Mouse (Mus musculus) stomach, postnatal 0 days (tissue): Measurements from ENCODE around the gene Draxin. TPM values are rescaled to one million over a fixed set of nuclear protein-coding genes. Genes with fewer than 3 reads are reported as not detected.

ENCODE experiments used
- ATAC-seq: fragments of 200-750 bp; cut with Nextera tagmentation; 2 replicates; pipeline ENCODE4 v1.8.0; 2017; ENCODE audit not compliant: low FRiP score, low TSS enrichment
- DNase-seq: peaks from one replicate; pipeline ENCODE4 v3.0.0-alpha.2; 2016; ENCODE audit warnings: low spot score
- H3K27ac ChIP-seq: fragments of 300-500 bp; sonication (generic); replicated peaks from 2 replicates; pipeline ENCODE4 v1.5.1; 2014; ENCODE audit warnings: mild to moderate bottlenecking, control low read depth
- H3K27me3 ChIP-seq: fragments of 300-500 bp; sonication (generic); 2 replicates; pipeline ENCODE4 v1.6.1; 2014; ENCODE audit warnings: low read length; ENCODE audit not compliant: control insufficient read depth, insufficient read depth
- H3K36me3 ChIP-seq: fragments of 300-500 bp; sonication (generic); 2 replicates; pipeline ENCODE4 v1.6.1; 2014; ENCODE audit warnings: low read length, mixed read lengths; ENCODE audit not compliant: control insufficient read depth, insufficient read depth
- H3K4me1 ChIP-seq: fragments of 300-500 bp; sonication (generic); replicated peaks from 2 replicates; pipeline ENCODE4 v1.6.1; 2014; ENCODE audit warnings: antibody characterized with exemption; ENCODE audit not compliant: control insufficient read depth, insufficient read depth
- H3K4me2 ChIP-seq: fragments of 300-500 bp; sonication (generic); replicated peaks from 2 replicates; pipeline ENCODE4 v1.6.1; 2014; ENCODE audit warnings: low read depth, mild to moderate bottlenecking, control low read depth, moderate library complexity
- H3K4me3 ChIP-seq: fragments of 300-500 bp; sonication (generic); 2 replicates; pipeline ENCODE4 v1.5.1; 2014; ENCODE audit warnings: low read depth, low read length, control low read depth
- H3K9ac ChIP-seq: fragments of 300-500 bp; sonication (generic); 2 replicates; pipeline ENCODE4 v1.6.1; 2014; ENCODE audit warnings: mild to moderate bottlenecking, low read length, control low read depth, mixed read lengths
- H3K9me3 ChIP-seq: fragments of 300-500 bp; sonication (generic); 2 replicates; pipeline ENCODE4 v1.6.1; 2016; ENCODE audit warnings: low read length; ENCODE audit not compliant: control insufficient read depth
- CTCF ChIP-seq: IDR thresholded peaks from 2 replicates; pipeline ENCODE4 v1.5.1; 2016; ENCODE audit warnings: antibody characterized with exemption, low read depth, mild to moderate bottlenecking, moderate library complexity
- EP300 ChIP-seq: optimal IDR thresholded peaks from 2 replicates; pipeline ENCODE3; 2016; ENCODE audit warnings: antibody characterized with exemption
- WGBS: fragments of 180-500 bp; shearing (Covaris S2); extraction: QIAGEN DNeasy Blood & Tissue Kit; methylation state at CpG from one replicate; pipeline ENCODE4 v1.1.7; 2014; 5-methylcytosine and 5-hydroxymethylcytosine counted together
- polyA plus RNA-seq: library from polyadenylated mRNA; unstranded; fragments of >200 nt; fragmentation: Nextera tagmentation; extraction: Ambion mirVana; gene quantifications from 2 replicates; pipeline ENCODE4 v1.2.1, GENCODE M21; 2015

The Draxin gene
- polyA plus RNA-seq, 1 experiment from 2014 or later = not detected

DNA sequence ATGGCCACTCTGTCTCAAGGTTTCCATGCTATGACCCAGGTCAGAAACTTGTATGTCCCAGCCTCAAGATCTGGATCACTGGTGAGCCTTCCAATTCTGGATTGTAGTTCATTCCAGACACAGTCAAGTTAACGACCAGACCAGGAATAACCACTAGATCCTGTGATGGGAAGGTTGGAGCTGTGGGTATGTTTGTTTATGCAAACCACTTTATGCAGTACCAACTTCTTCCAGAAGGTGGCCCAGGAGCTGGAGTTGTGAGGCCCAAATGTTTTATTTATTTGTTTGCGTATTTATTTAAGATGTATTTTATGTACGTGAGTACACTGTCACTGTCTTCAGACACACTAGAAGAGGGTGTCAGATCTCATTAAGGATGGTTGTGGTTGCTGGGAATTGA lies 24.5 kb upstream of the Draxin start:
- H3K4me1 ChIP-seq = no peaks in the 10 kb centered on the region
- H3K4me2 ChIP-seq = no peak overlapping the region
- no peaks in the 10 kb centered on the region for H3K36me3 ChIP-seq
- no peaks in the 10 kb centered on the region for H3K27me3 ChIP-seq
- no peaks in the 10 kb centered on the region for H3K9me3 ChIP-seq
- TF ChIP-seq CTCF (peak; percentile 70), EP300 (no peak)
- no peak overlapping the region for H3K4me3 ChIP-seq
- WGBS = 47% methylated on average over 3 of the region's 3 CpGs
- no peak overlapping the region for H3K27ac ChIP-seq
- no peak overlapping the region for H3K9ac ChIP-seq
- DNase-seq (no peak), ATAC-seq (no peak)

DNA sequence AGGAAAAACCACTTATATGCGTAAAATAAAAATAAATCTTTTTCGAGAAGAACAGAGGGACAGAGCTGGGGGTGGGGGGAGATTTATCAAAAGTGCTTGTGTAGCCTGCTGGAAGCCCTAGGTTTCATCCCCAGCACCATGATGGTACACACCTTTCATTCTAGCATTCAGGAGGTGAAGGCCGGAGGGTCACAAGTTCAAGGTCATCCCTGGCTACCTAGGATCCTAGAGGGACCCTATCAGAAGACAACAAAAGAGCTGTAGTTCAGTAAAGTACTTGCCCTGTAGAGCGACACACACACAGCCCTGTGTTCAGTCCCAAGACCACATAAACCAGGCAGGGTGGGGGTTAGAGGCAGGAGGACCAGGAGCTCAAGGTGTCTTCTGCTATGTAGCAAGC lies 23.5 kb upstream of the Draxin start:
- TF ChIP-seq CTCF = no peak
- no peak for TF ChIP-seq EP300
- Histone ChIP-seq H3K4me1 (no peaks in the 10 kb centered on the region), H3K9me3 (no peaks in the 10 kb centered on the region), H3K9ac (no peak overlapping the region), H3K4me3 (no peak overlapping the region), H3K36me3 (no peaks in the 10 kb centered on the region), H3K4me2 (no peak overlapping the region), H3K27me3 (no peaks in the 10 kb centered on the region), H3K27ac (no peak overlapping the region)
- WGBS = 87% methylated on average over 4 of the region's 4 CpGs
- ATAC-seq = no peak
- no peak for DNase-seq

DNA sequence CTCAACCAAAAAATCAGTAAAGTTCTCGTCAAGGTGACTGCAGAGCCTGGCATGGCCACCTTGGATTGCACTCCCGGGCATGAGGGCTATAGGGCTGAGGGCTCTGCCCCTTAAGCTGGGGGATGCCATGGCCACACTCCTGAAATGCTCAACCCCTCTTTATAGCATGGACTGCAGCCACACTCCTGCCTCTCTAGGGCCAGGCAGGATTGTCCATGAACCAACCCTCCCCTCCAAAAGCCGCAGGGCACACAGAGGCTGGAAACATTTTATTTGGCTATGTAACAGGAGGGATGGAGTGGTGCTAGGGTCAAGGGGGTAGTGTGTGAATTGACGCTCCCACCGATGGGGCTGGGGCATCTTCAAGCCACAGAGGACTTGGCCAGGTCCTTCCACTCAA lies 22.0 kb upstream of the Draxin start:
- H3K9me3 ChIP-seq = no peaks in the 10 kb centered on the region
- H3K9ac ChIP-seq = no peak overlapping the region
- no peaks in the 10 kb centered on the region for H3K27me3 ChIP-seq
- H3K36me3 ChIP-seq = no peaks in the 10 kb centered on the region
- H3K4me3 ChIP-seq = no peak overlapping the region
- ATAC-seq (no peak), DNase-seq (no peak)
- H3K4me2 ChIP-seq = no peak overlapping the region
- TF ChIP-seq CTCF (no peak), EP300 (no peak)
- no peaks in the 10 kb centered on the region for H3K4me1 ChIP-seq
- 87% methylated on average over 5 of the region's 5 CpGs for WGBS
- no peak overlapping the region for H3K27ac ChIP-seq

DNA sequence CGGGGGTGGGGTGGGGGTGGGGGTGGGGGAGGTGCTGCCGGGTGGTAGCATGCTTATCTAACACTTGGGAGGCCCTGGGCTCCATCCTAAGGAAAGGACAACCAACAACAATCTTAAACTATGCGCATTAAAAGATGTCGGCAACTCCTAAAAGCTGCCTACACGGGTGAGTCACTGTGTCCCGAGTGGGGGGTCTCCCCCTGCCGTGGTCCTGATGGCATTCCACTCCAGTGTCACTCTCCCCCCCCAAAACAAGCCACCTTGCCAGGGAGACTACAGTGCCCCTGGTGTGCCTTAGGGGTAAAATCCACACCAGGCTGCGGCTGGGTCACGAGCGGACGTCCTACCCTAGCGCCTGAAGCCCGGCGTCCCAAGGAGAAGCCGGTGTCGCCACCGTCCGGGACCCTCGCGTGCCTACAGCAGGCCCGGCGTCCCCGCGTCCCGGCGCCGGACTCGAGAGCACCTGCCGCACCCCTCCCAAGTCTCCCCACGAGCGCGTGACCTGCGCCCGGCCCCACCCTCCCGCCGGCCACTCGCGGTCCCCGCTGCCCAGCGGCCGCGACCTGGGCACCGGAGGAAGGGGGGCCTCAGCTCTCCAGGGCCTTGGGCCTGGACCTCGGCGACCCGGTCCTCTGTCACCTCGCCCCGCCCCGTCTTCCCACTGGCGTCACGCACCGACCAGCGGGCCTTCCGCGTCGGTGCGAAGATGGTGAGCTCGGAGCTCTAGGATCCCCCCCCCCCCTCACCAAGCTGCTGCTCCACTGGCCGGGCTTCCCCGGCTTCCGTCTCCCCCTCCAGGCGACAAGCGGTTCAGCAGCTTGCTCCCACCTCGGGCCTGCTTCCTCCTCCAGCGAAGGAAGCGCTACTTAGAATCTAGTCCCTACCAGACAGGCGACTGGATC lies 21.0 kb upstream of the Draxin start, which contains the start of gene Fbxo6:
Gene Fbxo6 (minus strand): TSS at position 874 of the 902 bp plus-strand sequence.
- H3K36me3 ChIP-seq = peaks cover 5% of the 10 kb centered on the region; the same call in 1 of the 2 replicates
- H3K9me3 ChIP-seq = no peaks in the 10 kb centered on the region
- WGBS = under 1% methylated on average over 36 of the region's 67 CpGs
- peak within 1 kb of the TSS; percentile 91 for H3K27ac ChIP-seq
- peak within 1 kb of the TSS; percentile 72 for H3K9ac ChIP-seq
- peak; percentile 92 for ATAC-seq
- H3K4me1 ChIP-seq = no peaks in the 10 kb centered on the region
- peak within 1 kb of the TSS; percentile 71 for H3K4me3 ChIP-seq
- peak; percentile 93 for DNase-seq
- no peak for TF ChIP-seq EP300
- TF ChIP-seq CTCF = peak; percentile 86
- H3K4me2 ChIP-seq = peak within 1 kb of the TSS; percentile 94
- H3K27me3 ChIP-seq = no peaks in the 10 kb centered on the region

DNA sequence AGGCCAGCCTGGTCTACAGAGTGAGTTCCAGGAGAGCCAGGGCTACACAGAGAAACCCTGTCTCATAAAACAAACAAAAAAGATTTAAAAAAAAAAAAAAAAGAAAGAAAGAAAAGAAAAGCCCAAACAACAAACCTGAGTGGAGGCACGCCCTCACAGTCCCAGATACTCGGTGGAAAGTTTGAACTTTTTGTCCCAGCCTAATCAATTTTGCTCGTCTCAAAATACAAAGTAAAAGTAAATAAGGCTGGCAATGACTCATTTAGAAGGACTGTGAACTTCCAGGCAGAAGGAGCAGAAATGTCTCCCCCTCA lies 20.4 kb upstream of the Draxin start:
- no peaks in the 10 kb centered on the region for H3K4me1 ChIP-seq
- WGBS = 20% methylated on average over 3 of the region's 3 CpGs
- TF ChIP-seq EP300 (no peak), CTCF (no peak)
- peak overlapping the region; percentile 72 for H3K9ac ChIP-seq
- ATAC-seq (no peak; the same call in 1 of the 2 replicates), DNase-seq (no peak)
- H3K9me3 ChIP-seq = no peaks in the 10 kb centered on the region
- peak overlapping the region; percentile 71 for H3K4me3 ChIP-seq
- H3K36me3 ChIP-seq = peaks cover 9% of the 10 kb centered on the region
- H3K27ac ChIP-seq = no peak overlapping the region
- H3K4me2 ChIP-seq = peak overlapping the region; percentile 94
- H3K27me3 ChIP-seq = no peaks in the 10 kb centered on the region

DNA sequence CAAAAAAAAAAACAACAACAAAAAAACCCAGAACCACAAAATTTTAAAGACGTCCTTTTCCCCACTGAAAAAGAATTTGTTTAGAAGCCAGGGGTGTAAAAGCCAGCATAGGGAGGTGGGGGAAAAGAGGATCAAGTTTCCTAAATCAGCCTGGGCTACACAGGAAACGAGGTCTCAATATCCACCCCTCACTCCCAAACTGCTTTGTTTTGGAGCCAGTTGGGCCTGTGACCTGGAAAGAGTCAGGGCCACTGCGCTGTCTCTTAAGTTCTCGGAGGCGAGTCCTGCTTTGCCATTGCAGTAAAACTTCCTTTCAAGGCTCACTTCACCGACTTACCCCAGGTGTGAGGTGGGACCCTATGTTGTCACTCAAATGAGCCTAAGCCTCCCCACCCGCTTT lies 19.7 kb upstream of the Draxin start:
- WGBS = 62% methylated on average over 7 of the region's 7 CpGs
- DNase-seq (no peak), ATAC-seq (no peak)
- H3K36me3 ChIP-seq = peaks cover 12% of the 10 kb centered on the region
- no peak overlapping the region for H3K4me2 ChIP-seq
- H3K27ac ChIP-seq = no peak overlapping the region
- no peak for TF ChIP-seq EP300
- TF ChIP-seq CTCF = no peak
- H3K4me3 ChIP-seq = no peak overlapping the region
- H3K27me3 ChIP-seq = no peaks in the 10 kb centered on the region
- no peaks in the 10 kb centered on the region for H3K9me3 ChIP-seq
- no peak overlapping the region for H3K9ac ChIP-seq
- H3K4me1 ChIP-seq = no peaks in the 10 kb centered on the region
